Mouse (Mus musculus) neural tube, embryonic 11.5 days (tissue): ENCODE measurements around the gene Cnnm4. TPM values are rescaled to one million over a fixed set of nuclear protein-coding genes. Genes with fewer than 3 reads are reported as not detected.

ENCODE experiments used
- ATAC-seq: fragments of 200-750 bp; cut with Nextera tagmentation; 2 replicates; pipeline ENCODE4 v1.8.0; 2017; ENCODE audit warnings: moderate number of reproducible peaks, mild to moderate bottlenecking, moderate TSS enrichment, moderate library complexity; ENCODE audit not compliant: insufficient read depth, low FRiP score, low TSS enrichment
- DNase-seq: peaks from one replicate; pipeline ENCODE4 v3.0.0-alpha.2; 2015; ENCODE audit warnings: low spot score
- H3K27ac ChIP-seq: fragments of 300-500 bp; sonication (generic); 2 replicates; pipeline ENCODE4 v1.5.1; 2014; ENCODE audit warnings: low read depth, mild to moderate bottlenecking, low read length
- H3K27me3 ChIP-seq: fragments of 300-500 bp; sonication (generic); 2 replicates; pipeline ENCODE4 v1.6.1; 2014; ENCODE audit warnings: mild to moderate bottlenecking, low read length, mixed read lengths; ENCODE audit not compliant: control insufficient read depth, insufficient read depth
- H3K36me3 ChIP-seq: fragments of 300-500 bp; sonication (generic); 2 replicates; pipeline ENCODE4 v1.6.1; 2014; ENCODE audit warnings: mild to moderate bottlenecking, low read length, moderate library complexity, mixed read lengths; ENCODE audit not compliant: control insufficient read depth, insufficient read depth
- H3K4me1 ChIP-seq: fragments of 300-500 bp; sonication (generic); 2 replicates; pipeline ENCODE4 v1.6.1; 2014; ENCODE audit warnings: low read length, mixed read lengths; ENCODE audit not compliant: control insufficient read depth, insufficient read depth
- H3K4me2 ChIP-seq: fragments of 300-500 bp; sonication (generic); 2 replicates; pipeline ENCODE4 v1.6.1; 2014; ENCODE audit warnings: low read depth, mild to moderate bottlenecking, moderate library complexity
- H3K4me3 ChIP-seq: fragments of 300-500 bp; sonication (generic); 2 replicates; pipeline ENCODE4 v1.5.1; 2014; ENCODE audit warnings: low read depth, low read length
- H3K9ac ChIP-seq: fragments of 300-500 bp; sonication (generic); 2 replicates; pipeline ENCODE4 v1.6.1; 2014; ENCODE audit warnings: mild to moderate bottlenecking, low read length
- H3K9me3 ChIP-seq: fragments of 300-500 bp; sonication (generic); 2 replicates; pipeline ENCODE4 v1.6.1; 2016; ENCODE audit warnings: low read length; ENCODE audit not compliant: control insufficient read depth
- WGBS: fragments of 180-500 bp; shearing (Covaris S2); extraction: QIAGEN DNeasy Blood & Tissue Kit; methylation state at CpG from one replicate; pipeline ENCODE4 v1.1.7; 2014; 5-methylcytosine and 5-hydroxymethylcytosine counted together
- polyA plus RNA-seq: library from polyadenylated mRNA; unstranded; fragments of >200 nt; fragmentation: Nextera tagmentation; extraction: Ambion mirVana; gene quantifications from 2 replicates; pipeline ENCODE4 v1.2.1, GENCODE M21; 2014

The Cnnm4 gene
- polyA plus RNA-seq, 1 experiment from 2014 or later = 14.0 TPM

- Histone ChIP-seq H3K9me3 (no peaks in the 10 kb centered on the region), H3K27me3 (no peaks in the 10 kb centered on the region), H3K27ac (no peak overlapping the region), H3K4me1 (no peaks in the 10 kb centered on the region), H3K36me3 (peaks cover 2% of the 10 kb centered on the region; the same call in 1 of the 2 replicates), H3K4me3 (no peak overlapping the region), H3K9ac (no peak overlapping the region), H3K4me2 (no peak overlapping the region)
- no peak for DNase-seq
- no peak for ATAC-seq
- WGBS = 92% methylated on average over 2 of the region's 2 CpGs
Observed at GRCm38 (mm10) chr1:36497312-36497711, 25.9 kb downstream of the Cnnm4 start.

- DNase-seq (peak; percentile 80), ATAC-seq (no peak)
- Histone ChIP-seq H3K4me2 (no peak overlapping the region), H3K4me1 (no peaks in the 10 kb centered on the region), H3K4me3 (no peak overlapping the region), H3K9ac (no peak overlapping the region), H3K27me3 (no peaks in the 10 kb centered on the region), H3K9me3 (no peaks in the 10 kb centered on the region), H3K27ac (no peak overlapping the region), H3K36me3 (peaks cover 2% of the 10 kb centered on the region; the same call in 1 of the 2 replicates)
- 13% methylated on average over 3 of the region's 3 CpGs for WGBS
Observed at GRCm38 (mm10) chr1:36501261-36501660, 29.8 kb downstream of the Cnnm4 start.

GRCm38 (mm10) chr1:36508238-36508637, 36.8 kb downstream of the Cnnm4 start:
- WGBS = 86% methylated on average over 5 of the region's 5 CpGs

GRCm38 (mm10) chr1:36511289-36512021, 40.0 kb downstream of the Cnnm4 start, which contains the start of gene Cnnm3:
Gene Cnnm3 (plus strand): TSS chr1:36511867.
- peak within 1 kb of the TSS; percentile 87 for H3K4me2 ChIP-seq

More at GRCm38 (mm10) chr1:36508238-36508637, 36.8 kb downstream of the Cnnm4 start:
- no peak for ATAC-seq
- no peak overlapping the region for H3K27ac ChIP-seq
- no peak for DNase-seq
- no peaks in the 10 kb centered on the region for H3K27me3 ChIP-seq
- no peaks in the 10 kb centered on the region for H3K9me3 ChIP-seq
- H3K9ac ChIP-seq = no peak overlapping the region
- 0 out of 2 replicates have a peak, but pooled peaks cover 1% of the 10 kb centered on the region for H3K4me1 ChIP-seq
- H3K4me2 ChIP-seq = no peak overlapping the region
- H3K4me3 ChIP-seq = no peak overlapping the region
- no peaks in the 10 kb centered on the region; the same call in 1 of the 2 replicates for H3K36me3 ChIP-seq

GRCm38 (mm10) chr1:36512089-36512965, 40.9 kb downstream of the Cnnm4 start:
- Histone ChIP-seq H3K9me3 (no peaks in the 10 kb centered on the region), H3K4me2 (peak overlapping the region; percentile 87), H3K4me1 (0 out of 2 replicates have a peak, but pooled peaks cover 6% of the 10 kb centered on the region), H3K27ac (peak overlapping the region; percentile 96), H3K4me3 (peak overlapping the region; percentile 95), H3K36me3 (no peaks in the 10 kb centered on the region), H3K27me3 (no peaks in the 10 kb centered on the region), H3K9ac (peak overlapping the region; percentile 88)
- ATAC-seq (peak; percentile 68), DNase-seq (peak; percentile 63)
- 0% methylated on average over 61 of the region's 126 CpGs for WGBS

More at GRCm38 (mm10) chr1:36511289-36512021, 40.0 kb downstream of the Cnnm4 start, which contains the start of gene Cnnm3:
- 1% methylated on average over 44 of the region's 51 CpGs for WGBS
- Histone ChIP-seq H3K4me3 (peak within 1 kb of the TSS; percentile 95), H3K27me3 (no peaks in the 10 kb centered on the region), H3K36me3 (no peaks in the 10 kb centered on the region; the same call in 1 of the 2 replicates), H3K9me3 (no peaks in the 10 kb centered on the region), H3K27ac (peak within 1 kb of the TSS; percentile 96), H3K9ac (peak within 1 kb of the TSS; percentile 88), H3K4me1 (0 out of 2 replicates have a peak, but pooled peaks cover 6% of the 10 kb centered on the region)
- peak; percentile 96 for ATAC-seq
- DNase-seq = peak; percentile 100

- ATAC-seq (no peak), DNase-seq (no peak)
- 2% methylated on average over 16 of the region's 16 CpGs for WGBS
- H3K27me3 ChIP-seq = no peaks in the 10 kb centered on the region
- 0 out of 2 replicates have a peak, but pooled peaks cover 6% of the 10 kb centered on the region for H3K4me1 ChIP-seq
- peak overlapping the region; percentile 96 for H3K27ac ChIP-seq
- no peaks in the 10 kb centered on the region for H3K9me3 ChIP-seq
- peak overlapping the region; percentile 88 for H3K9ac ChIP-seq
- H3K4me3 ChIP-seq = peak overlapping the region; percentile 95
- no peaks in the 10 kb centered on the region for H3K36me3 ChIP-seq
- H3K4me2 ChIP-seq = peak overlapping the region; percentile 87
Observed at GRCm38 (mm10) chr1:36512966-36513280, 41.5 kb downstream of the Cnnm4 start.

GRCm38 (mm10) chr1:36513310-36513709, 41.9 kb downstream of the Cnnm4 start:
- no peak for DNase-seq
- ATAC-seq = no peak
- H3K4me3 ChIP-seq = peak overlapping the region; percentile 95
- WGBS = 11% methylated on average over 1 of the region's 1 CpGs
- 0 out of 2 replicates have a peak, but pooled peaks cover 6% of the 10 kb centered on the region for H3K4me1 ChIP-seq
- no peak overlapping the region; the same call in 1 of the 2 replicates for H3K9ac ChIP-seq
- H3K4me2 ChIP-seq = peak overlapping the region; percentile 87
- H3K9me3 ChIP-seq = no peaks in the 10 kb centered on the region
- H3K36me3 ChIP-seq = no peaks in the 10 kb centered on the region
- H3K27me3 ChIP-seq = no peaks in the 10 kb centered on the region
- H3K27ac ChIP-seq = no peak overlapping the region

GRCm38 (mm10) chr1:36513718-36514117, 42.3 kb downstream of the Cnnm4 start:
- Histone ChIP-seq H3K9me3 (no peaks in the 10 kb centered on the region), H3K4me1 (0 out of 2 replicates have a peak, but pooled peaks cover 6% of the 10 kb centered on the region), H3K27ac (no peak overlapping the region), H3K4me3 (peak overlapping the region; percentile 95; the same call in 1 of the 2 replicates), H3K9ac (no peak overlapping the region), H3K36me3 (no peaks in the 10 kb centered on the region), H3K27me3 (no peaks in the 10 kb centered on the region), H3K4me2 (peak overlapping the region; percentile 87)
- ATAC-seq (no peak), DNase-seq (peak; percentile 37)
- 38% methylated on average over 2 of the region's 2 CpGs for WGBS
